Mouse (Mus musculus): ENCODE measurements around the gene Tspan9. TPM values are rescaled to one million over a fixed set of nuclear protein-coding genes. Genes with fewer than 3 reads are reported as not detected.

Tspan9 gene
- polyA plus RNA-seq, 1 experiment from 2014 or later, result 68.2 TPM

GRCm38 (mm10) chr6:127956172-127956571, 187.2 kb downstream of the Tspan9 start:
- Histone ChIP-seq H3K9ac (ENCODE audit: low read length) (no peak overlapping the region), H3K36me3 (ENCODE audit: control insufficient read depth, insufficient read depth, low read length) (no peaks in the 10 kb centered on the region), H3K4me2 (ENCODE audit: low read depth, severe bottlenecking) (no peak overlapping the region), H3K27me3 (ENCODE audit: control insufficient read depth, insufficient read depth, low read length) (no peaks in the 10 kb centered on the region), H3K27ac (replicated peaks; ENCODE audit: low read depth, low read length) (no peak overlapping the region), H3K4me1 (ENCODE audit: control insufficient read depth, insufficient read depth, low read length) (no peaks in the 10 kb centered on the region), H3K4me3 (ENCODE audit: low read depth, low read length) (no peak overlapping the region), H3K9me3 (ENCODE audit: control insufficient read depth, low read length) (no peaks in the 10 kb centered on the region)
- DNase-seq (ENCODE audit: low spot score) (no peak), ATAC-seq (ENCODE audit: insufficient number of reproducible peaks, low FRiP score, low TSS enrichment, low read depth) (no peak)
- WGBS, result 92% methylated on average over 5 of the region's 5 CpGs

DNA sequence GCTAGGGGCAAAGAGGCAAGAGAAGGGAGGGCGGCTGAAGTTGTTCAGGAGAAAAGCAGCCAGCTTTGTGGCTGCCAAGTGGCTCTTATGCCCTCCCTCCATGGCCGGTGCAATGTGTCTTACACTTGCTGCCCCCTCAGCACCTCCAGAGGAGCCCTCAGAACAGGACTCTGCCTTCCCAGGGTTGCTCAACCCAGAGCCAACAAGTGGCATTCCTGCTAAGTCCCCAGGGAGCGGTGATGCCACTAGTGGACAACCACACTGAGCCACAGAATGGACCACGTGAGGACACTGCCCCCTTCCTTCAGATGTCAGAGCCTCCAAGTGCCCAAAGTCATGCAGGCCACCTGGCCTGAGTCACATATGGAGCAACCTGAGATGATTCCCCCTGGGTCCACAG, 190.3 kb downstream of the Tspan9 start:
- H3K9me3 ChIP-seq (ENCODE audit: control insufficient read depth, low read length), result no peaks in the 10 kb centered on the region
- no peak overlapping the region for H3K4me3 ChIP-seq (ENCODE audit: low read depth, low read length)
- H3K4me2 ChIP-seq (ENCODE audit: low read depth, severe bottlenecking), result no peak overlapping the region
- H3K36me3 ChIP-seq (ENCODE audit: control insufficient read depth, insufficient read depth, low read length), result no peaks in the 10 kb centered on the region
- no peaks in the 10 kb centered on the region for H3K27me3 ChIP-seq (ENCODE audit: control insufficient read depth, insufficient read depth, low read length)
- DNase-seq (ENCODE audit: low spot score) (no peak), ATAC-seq (ENCODE audit: insufficient number of reproducible peaks, low FRiP score, low TSS enrichment, low read depth) (no peak)
- H3K27ac ChIP-seq (replicated peaks; ENCODE audit: low read depth, low read length), result no peak overlapping the region
- no peaks in the 10 kb centered on the region for H3K4me1 ChIP-seq (ENCODE audit: control insufficient read depth, insufficient read depth, low read length)
- no peak overlapping the region for H3K9ac ChIP-seq (ENCODE audit: low read length)
- 81% methylated on average over 4 of the region's 4 CpGs for WGBS

GRCm38 (mm10) chr6:127949885-127950284, 193.5 kb downstream of the Tspan9 start:
- no peaks in the 10 kb centered on the region for H3K27me3 ChIP-seq (ENCODE audit: control insufficient read depth, insufficient read depth, low read length)
- H3K4me1 ChIP-seq (ENCODE audit: control insufficient read depth, insufficient read depth, low read length), result no peaks in the 10 kb centered on the region
- ATAC-seq (ENCODE audit: insufficient number of reproducible peaks, low FRiP score, low TSS enrichment, low read depth) (no peak), DNase-seq (ENCODE audit: low spot score) (no peak)
- no peak overlapping the region for H3K4me3 ChIP-seq (ENCODE audit: low read depth, low read length)
- no peak overlapping the region for H3K27ac ChIP-seq (replicated peaks; ENCODE audit: low read depth, low read length)
- no peak overlapping the region for H3K4me2 ChIP-seq (ENCODE audit: low read depth, severe bottlenecking)
- H3K9me3 ChIP-seq (ENCODE audit: control insufficient read depth, low read length), result no peaks in the 10 kb centered on the region
- no peak overlapping the region for H3K9ac ChIP-seq (ENCODE audit: low read length)
- no peaks in the 10 kb centered on the region for H3K36me3 ChIP-seq (ENCODE audit: control insufficient read depth, insufficient read depth, low read length)
- WGBS, result 87% methylated on average over 7 of the region's 7 CpGs

- ATAC-seq (ENCODE audit: insufficient number of reproducible peaks, low FRiP score, low TSS enrichment, low read depth), result no peak
- 89% methylated on average over 9 of the region's 9 CpGs for WGBS
These were observed 194.7 kb downstream of the Tspan9 start for GRCm38 (mm10) chr6:127948656-127949055.

GRCm38 (mm10) chr6:127945725-127946124, 197.7 kb downstream of the Tspan9 start:
- H3K4me3 ChIP-seq (ENCODE audit: low read depth, low read length), result no peak overlapping the region
- no peak overlapping the region for H3K4me2 ChIP-seq (ENCODE audit: low read depth, severe bottlenecking)
- DNase-seq (ENCODE audit: low spot score), result peak; percentile 87
- H3K27ac ChIP-seq (replicated peaks; ENCODE audit: low read depth, low read length), result no peak overlapping the region
- 0 out of 2 replicates have a peak, but pooled peaks have one; percentile 57 for ATAC-seq (ENCODE audit: insufficient number of reproducible peaks, low FRiP score, low TSS enrichment, low read depth)
- H3K4me1 ChIP-seq (ENCODE audit: control insufficient read depth, insufficient read depth, low read length), result no peaks in the 10 kb centered on the region
- WGBS, result 64% methylated on average over 9 of the region's 9 CpGs
- H3K36me3 ChIP-seq (ENCODE audit: control insufficient read depth, insufficient read depth, low read length), result no peaks in the 10 kb centered on the region
- H3K9me3 ChIP-seq (ENCODE audit: control insufficient read depth, low read length), result no peaks in the 10 kb centered on the region
- no peak overlapping the region for H3K9ac ChIP-seq (ENCODE audit: low read length)
- no peaks in the 10 kb centered on the region for H3K27me3 ChIP-seq (ENCODE audit: control insufficient read depth, insufficient read depth, low read length)

More at GRCm38 (mm10) chr6:127948656-127949055, 194.7 kb downstream of the Tspan9 start:
- no peak overlapping the region for H3K4me2 ChIP-seq (ENCODE audit: low read depth, severe bottlenecking)
- H3K9me3 ChIP-seq (ENCODE audit: control insufficient read depth, low read length), result no peaks in the 10 kb centered on the region
- no peak overlapping the region for H3K27ac ChIP-seq (replicated peaks; ENCODE audit: low read depth, low read length)
- H3K36me3 ChIP-seq (ENCODE audit: control insufficient read depth, insufficient read depth, low read length), result no peaks in the 10 kb centered on the region
- no peak overlapping the region for H3K9ac ChIP-seq (ENCODE audit: low read length)
- DNase-seq (ENCODE audit: low spot score), result no peak
- no peak overlapping the region for H3K4me3 ChIP-seq (ENCODE audit: low read depth, low read length)
- H3K4me1 ChIP-seq (ENCODE audit: control insufficient read depth, insufficient read depth, low read length), result no peaks in the 10 kb centered on the region
- H3K27me3 ChIP-seq (ENCODE audit: control insufficient read depth, insufficient read depth, low read length), result no peaks in the 10 kb centered on the region

DNA sequence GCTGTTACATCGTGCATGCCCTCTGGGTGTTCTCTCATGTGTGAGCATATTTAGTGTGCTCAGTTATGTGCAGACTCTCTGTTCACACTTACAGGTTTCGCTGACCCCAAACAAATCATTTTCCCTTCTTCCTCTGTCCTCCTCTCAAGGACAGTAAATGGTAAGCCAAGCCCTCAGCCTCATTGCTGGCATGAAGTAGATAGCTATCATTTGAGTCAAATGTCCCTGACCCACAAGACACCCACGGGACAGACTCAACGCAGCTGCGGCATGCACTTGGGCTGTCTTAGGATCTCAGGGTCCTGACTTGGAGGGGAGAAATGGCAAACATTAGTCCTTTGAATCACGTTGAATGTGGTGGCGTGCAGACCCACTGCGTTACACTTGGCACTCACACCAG, 201.0 kb downstream of the Tspan9 start:
- H3K36me3 ChIP-seq (ENCODE audit: control insufficient read depth, insufficient read depth, low read length), result no peaks in the 10 kb centered on the region
- H3K27ac ChIP-seq (replicated peaks; ENCODE audit: low read depth, low read length), result no peak overlapping the region
- H3K4me1 ChIP-seq (ENCODE audit: control insufficient read depth, insufficient read depth, low read length), result no peaks in the 10 kb centered on the region
- no peak overlapping the region for H3K4me3 ChIP-seq (ENCODE audit: low read depth, low read length)
- no peak overlapping the region for H3K4me2 ChIP-seq (ENCODE audit: low read depth, severe bottlenecking)
- ATAC-seq (ENCODE audit: insufficient number of reproducible peaks, low FRiP score, low TSS enrichment, low read depth), result no peak
- no peaks in the 10 kb centered on the region for H3K27me3 ChIP-seq (ENCODE audit: control insufficient read depth, insufficient read depth, low read length)
- H3K9me3 ChIP-seq (ENCODE audit: control insufficient read depth, low read length), result no peaks in the 10 kb centered on the region
- no peak for DNase-seq (ENCODE audit: low spot score)
- WGBS, result 92% methylated on average over 8 of the region's 8 CpGs
- no peak overlapping the region for H3K9ac ChIP-seq (ENCODE audit: low read length)

GRCm38 (mm10) chr6:127935105-127935504, 208.3 kb downstream of the Tspan9 start:
- Histone ChIP-seq H3K27ac (replicated peaks; ENCODE audit: low read depth, low read length) (no peak overlapping the region), H3K9me3 (ENCODE audit: control insufficient read depth, low read length) (0 out of 2 replicates have a peak, but pooled peaks cover 3% of the 10 kb centered on the region), H3K4me1 (ENCODE audit: control insufficient read depth, insufficient read depth, low read length) (peaks cover 11% of the 10 kb centered on the region), H3K4me2 (ENCODE audit: low read depth, severe bottlenecking) (no peak overlapping the region), H3K4me3 (ENCODE audit: low read depth, low read length) (no peak overlapping the region), H3K36me3 (ENCODE audit: control insufficient read depth, insufficient read depth, low read length) (no peaks in the 10 kb centered on the region), H3K9ac (ENCODE audit: low read length) (no peak overlapping the region), H3K27me3 (ENCODE audit: control insufficient read depth, insufficient read depth, low read length) (no peaks in the 10 kb centered on the region)
- no peak for DNase-seq (ENCODE audit: low spot score)
- 89% methylated on average over 3 of the region's 3 CpGs for WGBS
- ATAC-seq (ENCODE audit: insufficient number of reproducible peaks, low FRiP score, low TSS enrichment, low read depth), result no peak

DNA sequence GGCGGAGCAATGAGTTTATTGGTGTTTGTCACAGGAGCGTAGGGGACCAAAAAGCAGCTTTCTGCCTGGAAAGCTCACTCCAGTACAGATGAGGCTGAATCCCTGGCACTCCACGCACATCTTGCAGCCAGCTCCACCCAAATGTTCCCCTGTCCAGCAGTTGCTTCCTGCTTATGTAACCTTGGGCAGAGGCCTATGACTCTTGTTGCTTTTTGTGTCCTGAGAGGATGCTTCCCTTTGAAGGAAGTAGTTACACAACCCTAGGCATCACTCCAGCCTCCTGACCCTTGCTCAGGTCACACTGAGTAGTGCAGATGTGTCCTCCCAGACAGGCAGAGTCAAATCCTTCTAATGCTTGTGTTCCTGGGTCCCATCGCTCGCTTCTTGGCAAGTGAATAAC, 209.6 kb downstream of the Tspan9 start:
- no peak for ATAC-seq (ENCODE audit: insufficient number of reproducible peaks, low FRiP score, low TSS enrichment, low read depth)
- peaks cover 11% of the 10 kb centered on the region for H3K4me1 ChIP-seq (ENCODE audit: control insufficient read depth, insufficient read depth, low read length)
- H3K9ac ChIP-seq (ENCODE audit: low read length), result no peak overlapping the region
- 0 out of 2 replicates have a peak, but pooled peaks cover 3% of the 10 kb centered on the region for H3K9me3 ChIP-seq (ENCODE audit: control insufficient read depth, low read length)
- H3K36me3 ChIP-seq (ENCODE audit: control insufficient read depth, insufficient read depth, low read length), result no peaks in the 10 kb centered on the region
- WGBS, result 92% methylated on average over 5 of the region's 5 CpGs
- DNase-seq (ENCODE audit: low spot score), result no peak
- H3K4me3 ChIP-seq (ENCODE audit: low read depth, low read length), result no peak overlapping the region
- H3K4me2 ChIP-seq (ENCODE audit: low read depth, severe bottlenecking), result no peak overlapping the region
- no peak overlapping the region for H3K27ac ChIP-seq (replicated peaks; ENCODE audit: low read depth, low read length)
- H3K27me3 ChIP-seq (ENCODE audit: control insufficient read depth, insufficient read depth, low read length), result no peaks in the 10 kb centered on the region

GRCm38 (mm10) chr6:127932697-127933096, 210.7 kb downstream of the Tspan9 start:
- no peak for ATAC-seq (ENCODE audit: insufficient number of reproducible peaks, low FRiP score, low TSS enrichment, low read depth)
- Histone ChIP-seq H3K4me2 (ENCODE audit: low read depth, severe bottlenecking) (no peak overlapping the region), H3K36me3 (ENCODE audit: control insufficient read depth, insufficient read depth, low read length) (no peaks in the 10 kb centered on the region), H3K9me3 (ENCODE audit: control insufficient read depth, low read length) (0 out of 2 replicates have a peak, but pooled peaks cover 3% of the 10 kb centered on the region), H3K27me3 (ENCODE audit: control insufficient read depth, insufficient read depth, low read length) (no peaks in the 10 kb centered on the region), H3K4me1 (ENCODE audit: control insufficient read depth, insufficient read depth, low read length) (peaks cover 11% of the 10 kb centered on the region), H3K27ac (replicated peaks; ENCODE audit: low read depth, low read length) (no peak overlapping the region), H3K4me3 (ENCODE audit: low read depth, low read length) (no peak overlapping the region), H3K9ac (ENCODE audit: low read length) (no peak overlapping the region)
- 41% methylated on average over 5 of the region's 5 CpGs for WGBS
- peak; percentile 32 for DNase-seq (ENCODE audit: low spot score)

All from limb, embryonic 11.5 days (tissue).